Mouse (Mus musculus) neural tube, embryonic 13.5 days (tissue): ENCODE measurements around the gene Gm3336. TPM values are rescaled to one million over a fixed set of nuclear protein-coding genes. Genes with fewer than 3 reads are reported as not detected.

Experiments
- ATAC-seq: fragments of 200-750 bp; cut with Nextera tagmentation; 2 replicates; pipeline ENCODE4 v1.8.0; 2017; ENCODE audit warnings: low read depth, mild to moderate bottlenecking, moderate TSS enrichment, moderate library complexity
- H3K27ac ChIP-seq: fragments of 300-500 bp; sonication (generic); replicated peaks from 2 replicates; pipeline ENCODE4 v1.5.1; 2015; ENCODE audit warnings: moderate library complexity, mild to moderate bottlenecking, inconsistent platforms
- H3K27me3 ChIP-seq: fragments of 300-500 bp; sonication (generic); 2 replicates; pipeline ENCODE4 v1.6.1; 2015; ENCODE audit warnings: mild to moderate bottlenecking, inconsistent platforms
- H3K36me3 ChIP-seq: fragments of 300-500 bp; sonication (generic); 2 replicates; pipeline ENCODE4 v1.6.1; 2015; ENCODE audit warnings: mild to moderate bottlenecking, inconsistent platforms
- H3K4me1 ChIP-seq: fragments of 300-500 bp; sonication (generic); replicated peaks from 2 replicates; pipeline ENCODE4 v1.6.1; 2015; ENCODE audit warnings: inconsistent platforms
- H3K4me2 ChIP-seq: fragments of 300-500 bp; sonication (generic); 2 replicates; pipeline ENCODE4 v1.6.1; 2015; ENCODE audit warnings: inconsistent platforms, mild to moderate bottlenecking, moderate library complexity
- H3K4me3 ChIP-seq: fragments of 300-500 bp; sonication (generic); 2 replicates; pipeline ENCODE4 v1.5.1; 2015; ENCODE audit warnings: mild to moderate bottlenecking, inconsistent platforms
- H3K9ac ChIP-seq: fragments of 300-500 bp; sonication (generic); 2 replicates; pipeline ENCODE4 v1.6.1; 2015; ENCODE audit warnings: moderate library complexity, mild to moderate bottlenecking, inconsistent platforms
- H3K9me3 ChIP-seq: fragments of 300-500 bp; sonication (generic); 2 replicates; pipeline ENCODE4 v1.6.1; 2016; ENCODE audit warnings: inconsistent platforms
- WGBS: fragments of 180-500 bp; shearing (Covaris S2); methylation state at CpG from one replicate; pipeline ENCODE4 v1.1.7; 2015; 5-methylcytosine and 5-hydroxymethylcytosine counted together
- polyA plus RNA-seq: library from polyadenylated mRNA; unstranded; fragments of >200 nt; fragmentation: Nextera tagmentation; extraction: Ambion mirVana; gene quantifications from 2 replicates; pipeline ENCODE4 v1.2.1, GENCODE M21; 2015

The Gm3336 gene
- polyA plus RNA-seq, 1 experiment from 2014 or later, result not detected

DNA sequence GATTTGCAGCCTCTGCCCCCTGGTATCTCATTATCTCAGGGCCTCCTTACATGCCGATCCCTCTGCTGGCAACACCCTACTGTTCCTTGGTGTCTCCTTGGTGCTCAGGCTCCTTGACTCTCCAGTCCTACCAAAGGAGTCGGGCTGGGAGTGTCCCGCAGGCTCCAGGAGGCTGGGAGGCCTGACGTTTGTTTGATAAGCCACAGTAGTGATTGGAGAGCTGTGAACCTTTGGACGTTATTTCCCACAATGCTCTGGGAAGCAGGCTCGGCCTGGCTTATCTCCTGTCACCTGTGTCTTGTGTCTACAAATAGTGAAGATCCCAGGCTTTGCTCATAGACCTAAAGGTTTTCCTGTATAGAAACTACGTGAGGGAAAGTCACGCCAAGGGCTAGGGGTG is 45.7 kb downstream of the Gm3336 start:
- 86% methylated on average over 8 of the region's 8 CpGs for WGBS
- H3K9me3 ChIP-seq, result no peaks in the 10 kb centered on the region

DNA sequence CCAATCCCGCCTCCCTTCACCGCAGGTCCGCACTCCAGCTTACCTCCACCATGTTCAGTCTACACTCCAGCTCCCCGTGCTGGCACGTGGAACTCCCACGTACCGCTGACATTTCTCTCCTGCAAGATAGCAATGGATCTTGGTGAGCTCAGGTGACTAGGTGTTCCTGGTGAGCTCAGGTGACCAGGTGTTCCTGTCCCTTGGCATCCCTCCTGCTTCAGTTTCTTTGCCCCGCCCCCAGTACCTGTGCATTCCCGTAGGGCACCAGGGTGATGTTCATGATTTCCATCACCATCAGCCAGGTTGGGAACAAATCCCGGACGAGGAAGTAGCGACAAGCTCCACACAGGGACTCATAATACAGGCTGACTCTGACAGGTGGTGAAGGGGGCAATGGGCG is 46.3 kb downstream of the Gm3336 start:
- Histone ChIP-seq H3K4me3 (no peak overlapping the region), H3K9ac (no peak overlapping the region), H3K9me3 (no peaks in the 10 kb centered on the region), H3K4me1 (peaks cover 32% of the 10 kb centered on the region), H3K27ac (no peak overlapping the region), H3K4me2 (no peak overlapping the region), H3K36me3 (peaks cover 25% of the 10 kb centered on the region), H3K27me3 (peaks cover 20% of the 10 kb centered on the region; the same call in 1 of the 2 replicates)
- 95% methylated on average over 13 of the region's 13 CpGs for WGBS
- ATAC-seq, result no peak

More for the DNA sequence above, 45.7 kb downstream of the Gm3336 start:
- peaks cover 36% of the 10 kb centered on the region for H3K4me1 ChIP-seq
- H3K36me3 ChIP-seq, result peaks cover 22% of the 10 kb centered on the region
- ATAC-seq, result no peak
- no peak overlapping the region for H3K4me2 ChIP-seq
- no peak overlapping the region for H3K4me3 ChIP-seq
- peaks cover 20% of the 10 kb centered on the region; the same call in 1 of the 2 replicates for H3K27me3 ChIP-seq
- H3K27ac ChIP-seq, result no peak overlapping the region
- no peak overlapping the region for H3K9ac ChIP-seq

DNA sequence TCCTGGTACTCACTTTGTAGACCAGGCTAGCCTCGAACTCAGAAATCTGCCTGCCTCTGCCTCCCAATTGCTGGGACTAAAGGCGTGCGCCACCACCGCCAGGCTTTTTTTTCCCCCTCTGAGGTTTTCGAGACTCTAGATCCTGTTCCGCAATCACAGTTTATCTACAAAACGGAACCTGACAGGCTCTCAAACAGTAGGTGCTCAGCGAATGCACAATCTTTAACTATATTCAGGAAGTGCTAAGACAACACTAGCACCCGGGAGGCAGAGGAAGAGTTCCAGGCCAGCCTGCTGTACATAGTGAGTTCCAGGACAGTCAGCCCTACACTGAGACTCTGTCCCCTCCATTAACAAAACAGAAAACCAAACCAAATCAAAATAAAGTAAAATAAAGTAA is 47.0 kb downstream of the Gm3336 start:
- Histone ChIP-seq H3K9ac (0 out of 2 replicates have a peak overlapping the region, but pooled peaks have one; percentile 61), H3K4me2 (peak overlapping the region; percentile 56), H3K27ac (no peak overlapping the region), H3K36me3 (peaks cover 32% of the 10 kb centered on the region), H3K4me3 (peak overlapping the region; percentile 28), H3K9me3 (no peaks in the 10 kb centered on the region), H3K27me3 (peaks cover 20% of the 10 kb centered on the region; the same call in 1 of the 2 replicates), H3K4me1 (peaks cover 29% of the 10 kb centered on the region)
- ATAC-seq, result no peak
- WGBS, result 85% methylated on average over 9 of the region's 9 CpGs

DNA sequence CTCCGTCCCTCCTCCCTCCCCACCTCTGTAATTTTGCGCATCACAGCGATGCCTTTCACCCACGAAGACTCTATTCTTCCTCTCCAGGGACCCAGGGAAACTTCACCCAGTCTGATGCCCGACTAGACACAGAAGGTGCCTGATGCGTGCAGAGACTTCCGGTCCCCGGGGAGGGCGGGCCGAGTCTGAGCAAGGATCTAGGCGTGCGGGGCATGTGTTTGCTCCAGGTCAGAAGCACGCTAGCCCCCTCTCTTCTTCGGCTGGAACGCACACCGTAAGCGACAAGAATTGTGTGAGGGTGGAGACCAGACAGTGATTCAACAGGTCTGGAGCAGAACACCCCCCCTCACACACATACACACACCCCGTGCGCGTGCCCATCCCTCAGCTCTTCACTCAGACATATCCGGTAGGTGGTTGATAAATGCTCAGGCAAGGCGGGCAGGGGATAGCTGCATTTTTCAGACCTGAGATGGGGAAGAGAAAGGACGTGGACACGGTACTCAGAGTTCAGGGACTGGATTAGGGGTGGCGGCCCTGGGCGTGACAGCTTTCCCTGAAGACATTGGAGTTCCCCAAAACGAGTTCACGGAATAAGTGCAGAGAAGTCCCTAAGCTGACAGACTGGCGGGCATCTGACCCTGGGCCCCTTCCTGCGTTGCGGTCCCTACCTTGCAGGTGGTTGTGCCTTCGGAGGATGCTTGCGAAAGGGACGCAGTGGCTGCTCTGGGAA is 47.7 kb downstream of the Gm3336 start:
- peak overlapping the region; percentile 56 for H3K4me2 ChIP-seq
- H3K36me3 ChIP-seq, result peaks cover 38% of the 10 kb centered on the region
- H3K9me3 ChIP-seq, result no peaks in the 10 kb centered on the region
- peaks cover 20% of the 10 kb centered on the region; the same call in 1 of the 2 replicates for H3K27me3 ChIP-seq
- H3K4me1 ChIP-seq, result peaks cover 28% of the 10 kb centered on the region
- WGBS, result 2% methylated on average over 34 of the region's 34 CpGs
- peak overlapping the region; percentile 61 for H3K9ac ChIP-seq
- no peak for ATAC-seq
- no peak overlapping the region for H3K27ac ChIP-seq
- H3K4me3 ChIP-seq, result peak overlapping the region; percentile 28

DNA sequence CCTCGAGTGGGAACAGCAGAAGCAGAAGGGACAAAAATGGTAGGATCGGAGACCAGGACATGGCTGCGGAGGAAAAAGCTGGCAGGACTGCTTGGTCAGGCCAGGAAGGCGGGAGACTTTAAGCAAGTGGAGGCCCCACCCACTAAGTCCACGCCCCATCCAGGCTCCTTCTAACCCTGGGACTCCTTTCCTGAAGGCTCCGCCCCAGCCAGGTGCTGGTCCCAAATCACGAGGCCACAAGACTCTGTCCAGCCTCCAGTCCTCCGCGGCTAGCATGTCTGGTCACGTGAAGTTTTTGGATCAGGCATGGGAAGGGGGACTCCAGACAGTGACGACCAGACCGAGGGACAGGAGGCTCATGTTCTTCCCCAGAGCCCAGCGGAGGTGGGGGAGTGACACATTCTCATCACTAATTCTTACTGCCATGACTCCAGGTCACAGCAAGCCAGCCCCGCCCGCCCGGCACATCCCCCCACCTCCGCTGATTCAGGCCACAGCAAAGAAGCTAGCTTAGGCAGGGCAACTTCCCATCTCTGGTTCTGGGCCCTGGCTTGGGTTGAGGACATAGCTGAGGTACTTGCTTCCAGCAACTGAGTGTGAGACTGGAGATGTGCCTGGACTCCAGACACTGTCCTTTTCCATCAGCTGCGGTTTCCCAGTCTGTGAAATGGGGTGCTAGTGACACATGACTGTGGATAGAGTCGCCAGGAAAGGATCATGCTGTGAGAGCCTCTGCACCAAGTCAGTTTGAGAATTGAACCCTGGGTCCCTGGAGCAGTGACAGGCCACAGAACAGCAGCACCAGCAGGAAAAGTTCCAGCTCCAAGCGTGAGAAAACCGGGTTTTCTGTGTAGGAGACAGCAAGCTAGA is 48.5 kb downstream of the Gm3336 start:
- 8% methylated on average over 21 of the region's 21 CpGs for WGBS
- H3K9me3 ChIP-seq, result no peaks in the 10 kb centered on the region
- no peak overlapping the region for H3K27ac ChIP-seq
- peaks cover 46% of the 10 kb centered on the region for H3K36me3 ChIP-seq
- H3K4me1 ChIP-seq, result peaks cover 20% of the 10 kb centered on the region
- ATAC-seq, result no peak
- H3K27me3 ChIP-seq, result peaks cover 20% of the 10 kb centered on the region; the same call in 1 of the 2 replicates
- H3K4me3 ChIP-seq, result peak overlapping the region; percentile 28
- H3K9ac ChIP-seq, result peak overlapping the region; percentile 61
- H3K4me2 ChIP-seq, result peak overlapping the region; percentile 56

DNA sequence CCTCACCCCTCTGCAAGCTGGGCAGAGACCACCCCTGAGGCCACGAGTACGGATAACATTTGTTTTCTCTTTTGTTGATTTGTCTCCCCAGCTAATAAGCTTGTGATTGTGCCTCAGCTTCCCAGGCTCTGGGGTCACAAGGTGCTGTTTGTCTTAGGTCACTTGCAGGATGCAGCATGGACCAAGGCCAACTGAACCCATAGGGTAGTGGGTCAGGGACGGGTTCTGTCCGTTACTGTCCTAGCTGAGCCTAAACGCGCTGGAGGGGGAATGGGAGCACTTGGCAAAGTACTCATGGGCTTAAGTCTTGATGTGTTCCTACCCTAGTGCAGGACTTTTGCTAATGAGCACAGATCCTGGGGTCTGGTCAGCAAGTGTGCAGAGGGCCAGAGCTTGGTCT is 49.2 kb downstream of the Gm3336 start:
- WGBS, result 76% methylated on average over 6 of the region's 6 CpGs
- H3K4me2 ChIP-seq, result no peak overlapping the region
- H3K27ac ChIP-seq, result no peak overlapping the region
- H3K4me1 ChIP-seq, result peaks cover 21% of the 10 kb centered on the region
- peaks cover 20% of the 10 kb centered on the region; the same call in 1 of the 2 replicates for H3K27me3 ChIP-seq
- H3K4me3 ChIP-seq, result no peak overlapping the region
- H3K9me3 ChIP-seq, result no peaks in the 10 kb centered on the region
- no peak overlapping the region for H3K9ac ChIP-seq
- H3K36me3 ChIP-seq, result peaks cover 53% of the 10 kb centered on the region
- ATAC-seq, result no peak

DNA sequence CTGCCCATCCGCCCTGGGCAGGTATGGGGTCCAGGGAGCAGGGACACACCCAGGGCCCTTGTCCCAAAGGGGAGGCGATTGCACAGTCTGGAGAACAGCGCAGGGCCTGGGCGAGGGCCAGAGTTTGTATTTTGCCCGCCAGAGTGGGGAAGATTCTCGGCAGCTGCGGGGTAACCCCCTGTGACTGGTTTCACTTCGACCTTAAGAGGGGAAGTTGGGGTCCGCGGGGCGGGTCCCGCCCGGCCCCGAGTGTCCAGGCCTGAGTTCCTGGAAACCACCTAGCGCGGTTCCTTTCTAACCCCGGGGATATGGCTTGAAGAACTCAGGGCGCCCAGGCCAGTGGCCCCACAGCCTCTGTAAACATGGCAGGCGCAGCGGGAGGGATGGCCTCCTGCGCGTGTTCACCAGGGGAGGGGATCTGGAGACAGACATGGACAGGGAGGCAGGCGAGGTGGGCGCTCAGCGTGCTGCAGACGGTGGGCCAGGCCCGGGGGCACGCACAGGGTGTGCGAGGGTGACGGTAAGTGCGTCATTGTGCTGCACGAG is 50.0 kb downstream of the Gm3336 start:
- H3K9me3 ChIP-seq, result no peaks in the 10 kb centered on the region
- WGBS, result 95% methylated on average over 32 of the region's 32 CpGs
- peaks cover 61% of the 10 kb centered on the region for H3K36me3 ChIP-seq
- H3K4me2 ChIP-seq, result no peak overlapping the region
- H3K27me3 ChIP-seq, result peaks cover 20% of the 10 kb centered on the region; the same call in 1 of the 2 replicates
- H3K27ac ChIP-seq, result no peak overlapping the region
- no peak overlapping the region for H3K9ac ChIP-seq
- H3K4me1 ChIP-seq, result peaks cover 29% of the 10 kb centered on the region
- ATAC-seq, result no peak
- no peak overlapping the region for H3K4me3 ChIP-seq

DNA sequence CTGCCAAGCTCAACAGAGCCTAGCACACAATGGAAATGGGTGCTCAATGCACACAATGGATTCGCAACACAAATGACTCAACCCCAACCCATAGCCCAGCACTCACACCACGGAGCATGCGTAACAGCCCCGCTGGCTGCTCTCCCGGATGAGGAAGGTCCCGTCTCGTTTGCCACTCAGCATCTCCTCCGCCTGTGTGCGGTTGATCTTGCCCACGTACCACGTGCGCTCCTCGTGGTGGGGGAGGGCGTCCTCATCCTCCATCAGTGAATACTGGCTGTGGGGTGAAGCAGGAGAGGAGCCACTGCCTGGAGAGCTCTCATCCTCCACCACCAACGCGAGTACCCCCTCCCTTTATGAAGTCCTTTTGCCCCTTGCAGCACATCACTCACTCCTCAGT is 50.6 kb downstream of the Gm3336 start:
- ATAC-seq, result peak; percentile 8; the same call in 1 of the 2 replicates
- H3K27ac ChIP-seq, result no peak overlapping the region
- no peak overlapping the region for H3K4me3 ChIP-seq
- H3K9ac ChIP-seq, result no peak overlapping the region
- 88% methylated on average over 16 of the region's 16 CpGs for WGBS
- H3K36me3 ChIP-seq, result peaks cover 68% of the 10 kb centered on the region
- H3K4me1 ChIP-seq, result peaks cover 36% of the 10 kb centered on the region
- H3K27me3 ChIP-seq, result peaks cover 20% of the 10 kb centered on the region; the same call in 1 of the 2 replicates
- H3K4me2 ChIP-seq, result no peak overlapping the region
- H3K9me3 ChIP-seq, result no peaks in the 10 kb centered on the region

DNA sequence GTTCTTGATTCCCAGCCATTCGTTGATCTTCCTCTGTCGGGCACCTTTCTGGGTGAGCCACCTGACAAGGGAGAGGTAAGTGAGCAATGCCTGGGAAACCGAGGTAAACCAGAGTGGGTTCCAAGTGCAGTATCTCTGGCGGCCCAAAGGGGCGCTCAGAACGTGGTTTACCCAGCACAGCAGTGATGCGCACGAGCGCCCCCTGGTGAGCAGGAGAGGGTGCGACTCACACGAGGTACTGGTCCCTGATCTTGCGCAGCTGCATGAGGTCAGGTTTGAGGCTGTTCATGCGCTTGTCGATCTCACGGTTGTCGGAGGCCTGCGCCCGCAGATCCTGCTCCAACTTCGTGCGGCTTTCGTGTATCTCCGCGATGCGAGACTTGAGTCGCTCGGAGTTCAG is 51.0 kb downstream of the Gm3336 start:
- H3K27ac ChIP-seq, result no peak overlapping the region
- peaks cover 40% of the 10 kb centered on the region for H3K4me1 ChIP-seq
- peak; percentile 49 for ATAC-seq
- no peaks in the 10 kb centered on the region for H3K9me3 ChIP-seq
- peaks cover 72% of the 10 kb centered on the region for H3K36me3 ChIP-seq
- no peak overlapping the region for H3K4me2 ChIP-seq
- H3K27me3 ChIP-seq, result peaks cover 20% of the 10 kb centered on the region; the same call in 1 of the 2 replicates
- no peak overlapping the region for H3K4me3 ChIP-seq
- 8% methylated on average over 26 of the region's 26 CpGs for WGBS
- 0 out of 2 replicates have a peak overlapping the region, but pooled peaks have one; percentile 34 for H3K9ac ChIP-seq

DNA sequence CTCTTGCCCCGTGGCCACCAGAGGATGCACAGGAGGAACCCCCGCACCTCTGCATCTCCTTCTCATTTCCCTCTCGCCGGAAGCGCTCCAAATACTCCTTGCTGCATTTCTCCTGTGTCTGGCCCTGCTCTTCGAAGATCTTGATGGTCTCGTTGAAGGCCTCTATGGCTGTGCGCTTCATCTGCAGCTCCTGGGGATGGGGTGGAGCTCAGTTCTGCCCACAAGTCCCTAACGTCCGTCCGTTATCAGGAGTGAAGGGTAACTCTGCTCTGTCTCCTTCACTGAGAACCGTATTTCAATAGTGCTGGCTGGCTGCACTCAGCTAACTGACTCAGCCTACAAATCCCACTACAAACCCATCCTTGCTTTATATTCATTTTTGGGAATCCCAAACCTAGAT is 51.5 kb downstream of the Gm3336 start:
- Histone ChIP-seq H3K27me3 (peaks cover 20% of the 10 kb centered on the region; the same call in 1 of the 2 replicates), H3K4me1 (peaks cover 45% of the 10 kb centered on the region), H3K27ac (0 out of 2 replicates have a peak overlapping the region, but pooled peaks have one; percentile 18), H3K4me3 (no peak overlapping the region), H3K9me3 (no peaks in the 10 kb centered on the region), H3K9ac (0 out of 2 replicates have a peak overlapping the region, but pooled peaks have one; percentile 34), H3K4me2 (no peak overlapping the region), H3K36me3 (peaks cover 77% of the 10 kb centered on the region)
- 68% methylated on average over 12 of the region's 12 CpGs for WGBS
- ATAC-seq, result no peak

DNA sequence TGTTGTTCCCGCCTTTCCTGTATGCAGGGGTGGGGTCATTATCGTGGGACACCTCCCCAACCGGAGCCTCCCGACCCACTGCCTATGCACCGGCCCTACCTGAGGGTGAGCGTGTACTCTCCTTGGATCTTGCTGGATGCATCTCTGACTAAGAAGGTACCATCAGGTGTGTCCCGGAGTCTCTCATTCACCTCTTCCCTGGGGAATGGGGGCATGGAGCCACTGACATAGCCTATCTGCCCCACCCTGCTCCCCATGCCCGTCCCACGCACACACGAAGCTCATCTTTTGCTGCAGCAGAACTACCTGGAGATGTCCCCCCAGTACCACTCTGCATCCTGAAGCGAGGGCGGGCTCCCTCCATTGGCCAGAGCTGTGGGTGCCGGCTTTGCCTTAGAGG is 52.4 kb downstream of the Gm3336 start:
- no peak overlapping the region for H3K27ac ChIP-seq
- H3K4me2 ChIP-seq, result no peak overlapping the region
- no peak overlapping the region for H3K9ac ChIP-seq
- no peak overlapping the region for H3K4me3 ChIP-seq
- ATAC-seq, result no peak
- peaks cover 20% of the 10 kb centered on the region; the same call in 1 of the 2 replicates for H3K27me3 ChIP-seq
- peaks cover 77% of the 10 kb centered on the region for H3K36me3 ChIP-seq
- WGBS, result 94% methylated on average over 13 of the region's 13 CpGs
- H3K9me3 ChIP-seq, result no peaks in the 10 kb centered on the region
- H3K4me1 ChIP-seq, result peaks cover 51% of the 10 kb centered on the region
